Mouse (Mus musculus) intestine, postnatal 0 days (tissue): ENCODE results near the gene Dennd4b. TPM values are rescaled to one million over a fixed set of nuclear protein-coding genes. Genes with fewer than 3 reads are reported as not detected.
"Not testable (repeated sequence)": the region's sequence is repeated elsewhere in the genome, so short reads cannot be mapped to it uniquely, and the experiment has no call there.

Source experiments
- ATAC-seq: fragments of 200-750 bp; cut with Nextera tagmentation; 2 replicates; pipeline ENCODE4 v1.8.0; 2017; ENCODE audit warnings: mild to moderate bottlenecking, moderate TSS enrichment, moderate library complexity
- H3K27ac ChIP-seq: fragments of 300-500 bp; sonication (generic); 2 replicates; pipeline ENCODE4 v1.5.1; 2014; ENCODE audit warnings: mild to moderate bottlenecking, low read depth, low read length, moderate library complexity
- H3K27me3 ChIP-seq: fragments of 300-500 bp; sonication (generic); replicated peaks from 2 replicates; pipeline ENCODE4 v1.6.1; 2014; ENCODE audit warnings: low read length, mixed read lengths; ENCODE audit not compliant: control insufficient read depth, insufficient read depth
- H3K36me3 ChIP-seq: fragments of 300-500 bp; sonication (generic); 2 replicates; pipeline ENCODE4 v1.6.1; 2014; ENCODE audit warnings: mild to moderate bottlenecking, moderate library complexity; ENCODE audit not compliant: control insufficient read depth, insufficient read depth
- H3K4me1 ChIP-seq: fragments of 300-500 bp; sonication (generic); replicated peaks from 2 replicates; pipeline ENCODE4 v1.6.1; 2014; ENCODE audit warnings: antibody characterized with exemption, low read length, mixed read lengths; ENCODE audit not compliant: control insufficient read depth, insufficient read depth
- H3K4me2 ChIP-seq: fragments of 300-500 bp; sonication (generic); replicated peaks from 2 replicates; pipeline ENCODE4 v1.6.1; 2014; ENCODE audit warnings: low read depth, mild to moderate bottlenecking, moderate library complexity
- H3K4me3 ChIP-seq: fragments of 300-500 bp; sonication (generic); 2 replicates; pipeline ENCODE4 v1.5.1; 2014; ENCODE audit warnings: low read depth, low read length
- H3K9ac ChIP-seq: fragments of 300-500 bp; sonication (generic); 2 replicates; pipeline ENCODE4 v1.6.1; 2014; ENCODE audit warnings: mild to moderate bottlenecking, low read depth, low read length
- H3K9me3 ChIP-seq: fragments of 300-500 bp; sonication (generic); 2 replicates; pipeline ENCODE4 v1.6.1; 2016; ENCODE audit warnings: mixed run types; ENCODE audit not compliant: control insufficient read depth
- CTCF ChIP-seq: sonication (generic); IDR thresholded peaks from 2 replicates; pipeline ENCODE4 v1.5.1; 2016; ENCODE audit warnings: low read depth, mild to moderate bottlenecking, control low read depth, antibody characterized with exemption, moderate library complexity
- WGBS: fragments of 180-500 bp; shearing (Covaris S2); extraction: QIAGEN DNeasy Blood & Tissue Kit; methylation state at CpG from one replicate; pipeline ENCODE4 v1.1.7; 2014; 5-methylcytosine and 5-hydroxymethylcytosine counted together
- polyA plus RNA-seq: library from polyadenylated mRNA; unstranded; fragments of >200 nt; fragmentation: Nextera tagmentation; extraction: Ambion mirVana; gene quantifications from 2 replicates; pipeline ENCODE4 v1.2.1, GENCODE M21; 2015

The Dennd4b gene
- polyA plus RNA-seq, 1 experiment from 2014 or later = 0.93 TPM

- ATAC-seq, H3K4me3 ChIP-seq, H3K4me2 ChIP-seq, H3K4me1 ChIP-seq, H3K9ac ChIP-seq, H3K27me3 ChIP-seq, H3K9me3 ChIP-seq, H3K27ac ChIP-seq: not testable (repeated sequence)
- WGBS = 72% methylated on average over 1 of the region's 1 CpGs
- H3K36me3 ChIP-seq = peaks cover 24% of the 10 kb centered on the region
Measured at GRCm38 (mm10) chr3:90253174-90253573, 11.8 kb upstream of the Dennd4b start.

- Histone ChIP-seq H3K4me2 (peak within 1 kb of the TSS; percentile 74), H3K27ac (peak within 1 kb of the TSS; percentile 81), H3K36me3 (peaks cover 27% of the 10 kb centered on the region), H3K27me3 (no peaks in the 10 kb centered on the region), H3K9me3 (no peaks in the 10 kb centered on the region), H3K4me3 (peak within 1 kb of the TSS; percentile 91), H3K9ac (peak within 1 kb of the TSS; percentile 85), H3K4me1 (0 out of 2 replicates have a peak, but pooled peaks cover 4% of the 10 kb centered on the region)
- no peak for TF ChIP-seq CTCF
- under 1% methylated on average over 39 of the region's 40 CpGs for WGBS
- peak; percentile 96 for ATAC-seq
Measured at GRCm38 (mm10) chr3:90253653-90254418, 11.1 kb upstream of the Dennd4b start, which contains the start of gene Crtc2. TSS of gene Crtc2 (plus strand) at chr3:90254163.

DNA sequence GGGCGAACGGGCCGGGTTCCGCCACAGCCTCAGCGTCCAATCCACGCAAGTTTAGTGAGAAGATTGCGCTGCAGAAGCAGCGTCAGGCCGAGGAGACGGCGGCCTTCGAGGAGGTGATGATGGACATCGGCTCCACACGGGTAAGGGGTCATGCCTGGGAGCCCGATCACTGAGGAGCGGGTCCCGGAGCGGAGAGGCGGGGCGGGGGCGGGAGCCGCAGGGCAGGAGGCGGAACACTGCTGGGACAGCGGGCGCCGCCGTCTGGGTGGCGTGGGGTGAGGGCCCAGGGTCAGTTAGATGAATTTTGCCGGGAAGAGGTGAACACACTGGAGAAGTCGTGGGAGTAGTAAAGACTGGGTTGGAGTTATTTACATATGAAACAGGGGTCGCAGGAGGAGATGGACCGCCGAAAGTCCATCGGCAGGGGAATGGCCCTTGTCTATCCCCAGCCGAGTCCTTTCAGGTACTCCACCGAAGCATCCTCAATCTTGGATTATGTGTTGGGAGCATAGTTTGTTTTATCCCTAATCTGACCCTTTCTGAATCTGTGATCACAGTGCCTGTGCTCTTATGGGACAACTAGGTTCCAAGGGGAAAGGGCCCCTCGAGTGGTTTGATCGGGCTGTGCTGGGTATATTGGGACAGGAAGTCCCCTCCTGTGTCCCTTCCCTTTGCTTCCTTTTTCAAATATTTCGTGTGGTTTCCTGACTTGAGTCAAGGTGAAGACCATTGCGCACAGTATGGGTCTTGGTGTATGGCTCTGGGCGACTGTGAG lies 10.4 kb upstream of the Dennd4b start:
- H3K9me3 ChIP-seq = no peaks in the 10 kb centered on the region
- 0 out of 2 replicates have a peak, but pooled peaks cover 4% of the 10 kb centered on the region for H3K4me1 ChIP-seq
- peaks cover 34% of the 10 kb centered on the region for H3K36me3 ChIP-seq
- under 1% methylated on average over 41 of the region's 41 CpGs for WGBS
- H3K4me2 ChIP-seq = peak overlapping the region; percentile 74
- TF ChIP-seq CTCF = peak; percentile 38
- H3K27ac ChIP-seq = peak overlapping the region; percentile 81
- H3K9ac ChIP-seq = peak overlapping the region; percentile 85
- peak; percentile 53 for ATAC-seq
- peak overlapping the region; percentile 91 for H3K4me3 ChIP-seq
- no peaks in the 10 kb centered on the region for H3K27me3 ChIP-seq

DNA sequence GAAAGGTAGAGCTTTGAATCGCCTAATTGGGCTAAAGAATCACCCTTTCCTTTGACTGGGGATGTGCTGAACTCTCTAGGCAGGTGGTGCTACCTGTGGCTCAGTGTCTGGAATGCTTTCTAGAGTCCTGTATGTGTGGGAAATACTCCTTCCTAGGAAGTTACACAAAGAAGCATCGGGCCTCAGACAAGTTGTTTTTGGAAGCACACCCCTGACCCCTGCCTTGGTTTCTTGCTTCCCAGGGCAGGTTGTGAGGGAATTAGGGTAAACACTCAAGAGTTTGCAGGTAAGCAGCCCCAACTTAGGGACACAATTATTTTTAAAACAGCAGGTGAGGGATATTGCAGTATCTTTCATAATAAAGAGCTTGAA lies 9.8 kb upstream of the Dennd4b start:
- H3K4me2 ChIP-seq = peak overlapping the region; percentile 74
- TF ChIP-seq CTCF = no peak
- 8% methylated on average over 2 of the region's 2 CpGs for WGBS
- H3K4me3 ChIP-seq = peak overlapping the region; percentile 91
- H3K27me3 ChIP-seq = no peaks in the 10 kb centered on the region
- ATAC-seq = no peak
- H3K4me1 ChIP-seq = 0 out of 2 replicates have a peak, but pooled peaks cover 4% of the 10 kb centered on the region
- H3K36me3 ChIP-seq = peaks cover 40% of the 10 kb centered on the region
- no peaks in the 10 kb centered on the region for H3K9me3 ChIP-seq
- peak overlapping the region; percentile 85; the same call in 1 of the 2 replicates for H3K9ac ChIP-seq
- 0 out of 2 replicates have a peak overlapping the region, but pooled peaks have one; percentile 81 for H3K27ac ChIP-seq

DNA sequence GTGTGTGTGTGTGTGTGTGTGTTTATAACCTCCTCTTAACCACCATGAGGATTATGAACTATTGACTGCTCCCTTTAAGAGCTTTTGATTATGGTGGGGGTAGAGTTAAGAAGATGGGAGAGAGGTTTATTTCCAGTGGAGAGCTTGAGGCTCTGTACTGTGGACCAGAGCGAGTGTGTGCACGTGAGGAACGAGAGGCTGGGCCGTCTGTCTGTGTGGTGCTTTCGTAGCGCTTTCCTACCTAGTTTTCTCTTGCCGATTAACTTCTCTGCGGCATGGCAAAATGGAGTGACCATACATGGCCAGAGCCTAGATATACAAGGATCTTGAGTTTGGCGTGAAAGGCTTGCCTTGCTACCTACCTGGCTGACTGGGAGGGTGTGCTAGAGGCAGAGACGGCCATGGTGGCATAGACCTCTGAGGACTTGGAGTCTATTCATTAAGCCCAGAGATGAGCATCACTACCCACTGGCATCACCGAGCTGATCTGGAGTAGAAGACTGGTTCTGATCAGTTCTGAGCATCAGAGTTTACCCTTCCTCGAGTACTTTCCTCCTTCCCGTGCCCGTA lies 9.1 kb upstream of the Dennd4b start:
- H3K27me3 ChIP-seq = no peaks in the 10 kb centered on the region
- H3K27ac ChIP-seq = no peak overlapping the region
- H3K9ac ChIP-seq = no peak overlapping the region
- 90% methylated on average over 14 of the region's 14 CpGs for WGBS
- H3K9me3 ChIP-seq = no peaks in the 10 kb centered on the region
- ATAC-seq = no peak
- no peak overlapping the region for H3K4me2 ChIP-seq
- no peak for TF ChIP-seq CTCF
- no peak overlapping the region for H3K4me3 ChIP-seq
- peaks cover 40% of the 10 kb centered on the region for H3K36me3 ChIP-seq
- 0 out of 2 replicates have a peak, but pooled peaks cover 4% of the 10 kb centered on the region for H3K4me1 ChIP-seq
